Mouse (Mus musculus) kidney, embryonic 15.5 days (tissue): ENCODE data around the gene 4922502D21Rik. TPM values are rescaled to one million over a fixed set of nuclear protein-coding genes. Genes with fewer than 3 reads are reported as not detected.

Source experiments
- ATAC-seq: fragments of 200-750 bp; cut with Nextera tagmentation; replicated peaks from 2 replicates; pipeline ENCODE4 v1.8.0; 2017; ENCODE audit warnings: moderate TSS enrichment; ENCODE audit not compliant: low FRiP score
- H3K27ac ChIP-seq: fragments of 300-500 bp; sonication (generic); 2 replicates; pipeline ENCODE4 v1.5.1; 2015; ENCODE audit warnings: mild to moderate bottlenecking, inconsistent platforms
- H3K27me3 ChIP-seq: fragments of 300-500 bp; sonication (generic); 2 replicates; pipeline ENCODE4 v1.6.1; 2015; ENCODE audit warnings: inconsistent platforms
- H3K36me3 ChIP-seq: fragments of 300-500 bp; sonication (generic); 2 replicates; pipeline ENCODE4 v1.6.1; 2015; ENCODE audit warnings: inconsistent platforms
- H3K4me1 ChIP-seq: fragments of 300-500 bp; sonication (generic); 2 replicates; pipeline ENCODE4 v1.6.1; 2015; ENCODE audit warnings: inconsistent platforms
- H3K4me2 ChIP-seq: fragments of 300-500 bp; sonication (generic); 2 replicates; pipeline ENCODE4 v1.6.1; 2015; ENCODE audit warnings: moderate library complexity, mild to moderate bottlenecking, inconsistent platforms
- H3K4me3 ChIP-seq: fragments of 300-500 bp; sonication (generic); replicated peaks from 2 replicates; pipeline ENCODE4 v1.5.1; 2015; ENCODE audit warnings: mild to moderate bottlenecking, inconsistent platforms
- H3K9ac ChIP-seq: fragments of 300-500 bp; sonication (generic); 2 replicates; pipeline ENCODE4 v1.6.1; 2015; ENCODE audit warnings: mild to moderate bottlenecking, inconsistent platforms
- H3K9me3 ChIP-seq: fragments of 300-500 bp; sonication (generic); replicated peaks from 2 replicates; pipeline ENCODE4 v1.6.1; 2016; ENCODE audit warnings: inconsistent platforms
- WGBS: fragments of 180-500 bp; shearing (Covaris S2); methylation state at CpG from one replicate; pipeline ENCODE4 v1.1.7; 2015; ENCODE audit warnings: mixed read lengths; 5-methylcytosine and 5-hydroxymethylcytosine counted together
- polyA plus RNA-seq: library from polyadenylated mRNA; unstranded; fragments of >200 nt; fragmentation: Nextera tagmentation; extraction: Ambion mirVana; gene quantifications from 2 replicates; pipeline ENCODE4 v1.2.1, GENCODE M21; 2015

Gene 4922502D21Rik
- polyA plus RNA-seq, result not detected in 2 replicates

DNA sequence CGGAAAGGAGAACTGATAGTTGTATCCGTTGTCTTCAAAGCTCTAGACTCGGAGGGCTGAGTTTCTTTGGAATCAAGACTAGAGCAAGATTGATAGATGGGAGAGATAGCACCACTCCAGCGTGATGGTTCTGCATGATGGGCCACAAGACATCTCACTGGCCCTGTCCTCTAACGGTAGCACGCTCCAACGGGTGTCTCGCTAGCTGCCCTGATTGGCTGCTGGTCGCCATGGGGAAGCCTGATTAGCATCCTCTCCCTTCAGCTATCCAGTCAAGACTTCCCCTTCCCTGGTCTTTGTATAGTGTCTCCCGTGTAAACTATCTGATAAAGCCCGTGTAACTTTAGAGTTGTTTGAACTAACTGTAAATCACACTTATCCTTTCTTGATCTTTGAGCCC lies at the start of gene 4922502D21Rik:
4922502D21Rik (minus strand) TSS at position 187 of the 400 bp plus-strand sequence.
- peak; percentile 85 for ATAC-seq
- 46% methylated on average over 11 of the region's 11 CpGs for WGBS

DNA sequence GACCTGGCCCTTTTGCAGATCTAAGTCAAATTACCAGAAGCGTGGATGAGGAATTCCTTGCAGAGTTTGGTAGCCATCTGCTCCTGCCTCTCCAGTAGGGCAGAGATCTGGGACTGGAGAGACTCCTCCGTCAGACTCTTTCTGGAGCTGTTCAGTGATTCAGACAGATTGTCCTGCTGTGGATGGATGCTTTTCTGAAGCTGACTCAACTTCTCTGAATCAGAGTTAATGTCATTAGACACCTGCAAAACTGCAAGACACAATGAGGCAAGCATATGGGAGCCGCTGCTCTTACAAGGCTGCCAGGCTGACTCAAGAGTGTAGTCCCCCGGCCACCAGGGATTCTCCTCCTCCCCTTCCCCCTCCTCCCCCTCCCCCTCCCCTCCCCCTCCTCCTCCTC lies 48.9 kb upstream of the 4922502D21Rik start:
- Histone ChIP-seq H3K4me1 (no peaks in the 10 kb centered on the region), H3K4me2 (no peak overlapping the region), H3K27me3 (no peaks in the 10 kb centered on the region), H3K27ac (no peak overlapping the region), H3K9ac (no peak overlapping the region), H3K4me3 (no peak overlapping the region), H3K36me3 (no peaks in the 10 kb centered on the region), H3K9me3 (no peaks in the 10 kb centered on the region)
- WGBS, result 68% methylated on average over 4 of the region's 4 CpGs
- ATAC-seq, result no peak

More for the DNA sequence above, at the start of gene 4922502D21Rik:
- H3K9me3 ChIP-seq, result no peaks in the 10 kb centered on the region
- no peak within 1 kb of the TSS for H3K27ac ChIP-seq
- H3K4me3 ChIP-seq, result no peak within 1 kb of the TSS
- no peaks in the 10 kb centered on the region for H3K36me3 ChIP-seq
- no peaks in the 10 kb centered on the region for H3K27me3 ChIP-seq
- no peak within 1 kb of the TSS for H3K9ac ChIP-seq
- peak within 1 kb of the TSS; percentile 16; the same call in 1 of the 2 replicates for H3K4me2 ChIP-seq
- H3K4me1 ChIP-seq, result 0 out of 2 replicates have a peak, but pooled peaks cover 2% of the 10 kb centered on the region

GRCm38 (mm10) chr6:129374937-129375471 lies 43.4 kb upstream of the 4922502D21Rik start:
- Histone ChIP-seq H3K4me2 (no peak overlapping the region), H3K4me1 (no peaks in the 10 kb centered on the region), H3K27me3 (no peaks in the 10 kb centered on the region), H3K27ac (no peak overlapping the region), H3K9me3 (no peaks in the 10 kb centered on the region), H3K36me3 (no peaks in the 10 kb centered on the region), H3K9ac (no peak overlapping the region), H3K4me3 (no peak overlapping the region)
- WGBS, result 83% methylated on average over 2 of the region's 2 CpGs
- ATAC-seq, result no peak

- no peaks in the 10 kb centered on the region for H3K4me1 ChIP-seq
- WGBS, result 56% methylated on average over 7 of the region's 7 CpGs
- no peaks in the 10 kb centered on the region for H3K27me3 ChIP-seq
- no peak overlapping the region for H3K4me2 ChIP-seq
- H3K9ac ChIP-seq, result no peak overlapping the region
- H3K36me3 ChIP-seq, result no peaks in the 10 kb centered on the region
- no peak overlapping the region for H3K4me3 ChIP-seq
- no peak for ATAC-seq
- H3K9me3 ChIP-seq, result no peaks in the 10 kb centered on the region
- H3K27ac ChIP-seq, result no peak overlapping the region
Measured at GRCm38 (mm10) chr6:129369374-129370132, 38.0 kb upstream of the 4922502D21Rik start.

GRCm38 (mm10) chr6:129365959-129366359 lies 34.4 kb upstream of the 4922502D21Rik start:
- H3K4me2 ChIP-seq, result no peak overlapping the region
- no peak overlapping the region for H3K27ac ChIP-seq
- no peak overlapping the region for H3K9ac ChIP-seq
- 13% methylated on average over 6 of the region's 6 CpGs for WGBS
- no peaks in the 10 kb centered on the region for H3K4me1 ChIP-seq
- H3K4me3 ChIP-seq, result no peak overlapping the region
- 0 out of 2 replicates have a peak, but pooled peaks have one; percentile 46 for ATAC-seq
- no peaks in the 10 kb centered on the region for H3K9me3 ChIP-seq
- no peaks in the 10 kb centered on the region for H3K36me3 ChIP-seq
- no peaks in the 10 kb centered on the region for H3K27me3 ChIP-seq

GRCm38 (mm10) chr6:129363942-129364341 lies 32.3 kb upstream of the 4922502D21Rik start:
- Histone ChIP-seq H3K27ac (no peak overlapping the region), H3K27me3 (no peaks in the 10 kb centered on the region), H3K36me3 (no peaks in the 10 kb centered on the region), H3K9ac (no peak overlapping the region), H3K4me3 (no peak overlapping the region), H3K4me2 (no peak overlapping the region), H3K9me3 (no peaks in the 10 kb centered on the region), H3K4me1 (no peaks in the 10 kb centered on the region)
- no peak for ATAC-seq
- WGBS, result 34% methylated on average over 1 of the region's 1 CpGs

GRCm38 (mm10) chr6:129359515-129359914 lies 27.9 kb upstream of the 4922502D21Rik start:
- ATAC-seq, result no peak
- Histone ChIP-seq H3K9me3 (no peaks in the 10 kb centered on the region), H3K9ac (no peak overlapping the region), H3K4me3 (no peak overlapping the region), H3K27ac (no peak overlapping the region), H3K27me3 (no peaks in the 10 kb centered on the region), H3K4me1 (no peaks in the 10 kb centered on the region), H3K36me3 (no peaks in the 10 kb centered on the region), H3K4me2 (no peak overlapping the region)
- WGBS, result 88% methylated on average over 2 of the region's 2 CpGs

- H3K4me3 ChIP-seq, result no peak overlapping the region
- H3K4me2 ChIP-seq, result no peak overlapping the region
- H3K9ac ChIP-seq, result no peak overlapping the region
- H3K4me1 ChIP-seq, result no peaks in the 10 kb centered on the region
- H3K9me3 ChIP-seq, result no peaks in the 10 kb centered on the region
- no peak for ATAC-seq
- H3K36me3 ChIP-seq, result no peaks in the 10 kb centered on the region
- H3K27ac ChIP-seq, result no peak overlapping the region
- no peaks in the 10 kb centered on the region for H3K27me3 ChIP-seq
Measured at GRCm38 (mm10) chr6:129356430-129356829, 24.8 kb upstream of the 4922502D21Rik start.

GRCm38 (mm10) chr6:129355774-129356173 lies 24.2 kb upstream of the 4922502D21Rik start:
- H3K4me2 ChIP-seq, result no peak overlapping the region
- ATAC-seq, result no peak
- no peak overlapping the region for H3K4me3 ChIP-seq
- 97% methylated on average over 2 of the region's 2 CpGs for WGBS
- no peak overlapping the region for H3K9ac ChIP-seq
- no peaks in the 10 kb centered on the region for H3K4me1 ChIP-seq
- no peaks in the 10 kb centered on the region for H3K27me3 ChIP-seq
- no peak overlapping the region for H3K27ac ChIP-seq
- no peaks in the 10 kb centered on the region for H3K9me3 ChIP-seq
- no peaks in the 10 kb centered on the region for H3K36me3 ChIP-seq

- Histone ChIP-seq H3K4me3 (no peak overlapping the region), H3K9ac (no peak overlapping the region), H3K4me2 (no peak overlapping the region), H3K27me3 (no peaks in the 10 kb centered on the region), H3K27ac (no peak overlapping the region), H3K9me3 (peaks cover 12% of the 10 kb centered on the region), H3K36me3 (no peaks in the 10 kb centered on the region), H3K4me1 (no peaks in the 10 kb centered on the region)
- WGBS, result 93% methylated on average over 3 of the region's 3 CpGs
- ATAC-seq, result no peak
Measured at GRCm38 (mm10) chr6:129351091-129351490, 19.5 kb upstream of the 4922502D21Rik start.

GRCm38 (mm10) chr6:129349524-129350352 lies 18.1 kb upstream of the 4922502D21Rik start:
- no peaks in the 10 kb centered on the region for H3K27me3 ChIP-seq
- H3K36me3 ChIP-seq, result no peaks in the 10 kb centered on the region
- ATAC-seq, result 0 out of 2 replicates have a peak, but pooled peaks have one; percentile 40
- H3K27ac ChIP-seq, result peak overlapping the region; percentile 54
- H3K4me1 ChIP-seq, result no peaks in the 10 kb centered on the region
- no peak overlapping the region for H3K4me2 ChIP-seq
- 56% methylated on average over 4 of the region's 4 CpGs for WGBS
- peaks cover 12% of the 10 kb centered on the region for H3K9me3 ChIP-seq
- H3K4me3 ChIP-seq, result no peak overlapping the region
- no peak overlapping the region for H3K9ac ChIP-seq

GRCm38 (mm10) chr6:129344408-129344807 lies 12.8 kb upstream of the 4922502D21Rik start:
- no peak overlapping the region for H3K27ac ChIP-seq
- no peaks in the 10 kb centered on the region for H3K27me3 ChIP-seq
- H3K4me1 ChIP-seq, result no peaks in the 10 kb centered on the region
- no peak for ATAC-seq
- no peak overlapping the region for H3K4me3 ChIP-seq
- no peaks in the 10 kb centered on the region for H3K36me3 ChIP-seq
- H3K9ac ChIP-seq, result no peak overlapping the region
- peaks cover 12% of the 10 kb centered on the region for H3K9me3 ChIP-seq
- no peak overlapping the region for H3K4me2 ChIP-seq
- WGBS, result 70% methylated on average over 3 of the region's 3 CpGs
